Mouse (Mus musculus): ENCODE measurements around the gene Cep170.

DNA sequence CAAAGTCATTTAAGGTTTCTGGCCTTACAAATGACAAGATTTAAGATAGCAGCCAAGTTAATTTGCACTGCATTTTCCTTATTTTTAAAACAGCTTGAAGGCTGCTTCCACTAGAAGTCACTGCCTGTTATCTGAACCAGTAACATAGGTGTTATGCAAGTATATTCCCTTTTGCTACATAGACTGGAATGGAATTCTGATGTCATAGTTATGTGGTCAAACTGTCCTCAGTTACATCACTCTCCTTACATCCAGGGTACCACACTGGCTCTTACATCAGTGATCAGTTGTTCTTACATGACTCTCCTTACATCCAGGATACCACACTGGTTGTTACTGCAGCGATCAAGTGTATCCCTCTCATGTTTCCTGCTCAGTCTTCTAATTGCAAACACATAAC, 53.2 kb downstream of the Cep170 start:
- no peak for TF ChIP-seq CTCF (IDR thresholded peaks at IDR 0.05; ENCODE audit: low read depth)
- no peak for TF ChIP-seq EP300 (IDR thresholded peaks at IDR 0.05; ENCODE audit: low read depth)

All from heart, postnatal 0 days (tissue).